Mouse (Mus musculus): ENCODE data around the gene 1700025G04Rik.

1700025G04Rik gene

GRCm38 (mm10) chr1:152090018-152090553, at the start of gene 1700025G04Rik:
Gene 1700025G04Rik, minus strand, starts transcription at chr1:152090125.
- peak; percentile 84 to 90 for DNase-seq

GRCm38 (mm10) chr1:152139496-152139895, 49.6 kb upstream of the 1700025G04Rik start:
- DNase-seq, result peak; percentile 26 to 35

- DNase-seq, result peak; percentile 20 to 63
Observed at GRCm38 (mm10) chr1:152130029-152130727, 40.3 kb upstream of the 1700025G04Rik start.

- DNase-seq, result no peak
Observed at GRCm38 (mm10) chr1:152125451-152125850, 35.5 kb upstream of the 1700025G04Rik start.

- no peak for DNase-seq
Observed at GRCm38 (mm10) chr1:152110123-152110522, 20.2 kb upstream of the 1700025G04Rik start.

GRCm38 (mm10) chr1:152106136-152106535, 16.2 kb upstream of the 1700025G04Rik start:
- DNase-seq, result no peak

- DNase-seq, result no peak
Observed at GRCm38 (mm10) chr1:152105246-152105645, 15.3 kb upstream of the 1700025G04Rik start.

- DNase-seq, result no peak
Observed at GRCm38 (mm10) chr1:152101746-152102145, 11.8 kb upstream of the 1700025G04Rik start.

- DNase-seq, result no peak
Observed at GRCm38 (mm10) chr1:152096045-152096444, 6.1 kb upstream of the 1700025G04Rik start.

GRCm38 (mm10) chr1:152090564-152091545, 930 bp upstream of the 1700025G04Rik start:
- DNase-seq, result peak; percentile 39 to 56

- DNase-seq, result peak in 1 of 2 experiments; percentile 42
Observed at GRCm38 (mm10) chr1:152089526-152089925, 399 bp downstream of the 1700025G04Rik start.

GRCm38 (mm10) chr1:152088791-152089401, 1.0 kb downstream of the 1700025G04Rik start:
- DNase-seq, result peak; percentile 21 to 50

- DNase-seq, result no peak
Observed at GRCm38 (mm10) chr1:152088030-152088429, 1.9 kb downstream of the 1700025G04Rik start.

- DNase-seq, result no peak
Observed at GRCm38 (mm10) chr1:152086951-152087350, 3.0 kb downstream of the 1700025G04Rik start.

- DNase-seq, result no peak
Observed at GRCm38 (mm10) chr1:152085561-152085960, 4.4 kb downstream of the 1700025G04Rik start.

GRCm38 (mm10) chr1:152084638-152085345, 5.1 kb downstream of the 1700025G04Rik start:
- peak; percentile 69 to 76 for DNase-seq

GRCm38 (mm10) chr1:152081954-152082711, 7.8 kb downstream of the 1700025G04Rik start:
- no peak for DNase-seq

- no peak for DNase-seq
Observed at GRCm38 (mm10) chr1:152081121-152081520, 8.8 kb downstream of the 1700025G04Rik start.

- no peak for DNase-seq
Observed at GRCm38 (mm10) chr1:152080244-152080643, 9.7 kb downstream of the 1700025G04Rik start.

- DNase-seq, result no peak
Observed at GRCm38 (mm10) chr1:152077171-152077715, 12.7 kb downstream of the 1700025G04Rik start.

All from kidney, postnatal 36 days (tissue).